Mouse (Mus musculus): ENCODE data around the gene Hspb9. TPM values are rescaled to one million over a fixed set of nuclear protein-coding genes. Genes with fewer than 3 reads are reported as not detected.

Gene Hspb9
- polyA plus RNA-seq, 1 experiment from 2014 or later = 0.27 TPM

- peaks cover 73% of the 10 kb centered on the region for H3K27me3 ChIP-seq (replicated peaks; ENCODE audit: control insufficient read depth, insufficient read depth, low read length)
- no peak overlapping the region for H3K4me3 ChIP-seq (ENCODE audit: low read depth, low read length)
- WGBS = 53% methylated on average over 6 of the region's 6 CpGs
- H3K9ac ChIP-seq (ENCODE audit: low read depth, low read length) = no peak overlapping the region
- no peak for DNase-seq (ENCODE audit: low spot score)
- H3K4me1 ChIP-seq (replicated peaks; ENCODE audit: control insufficient read depth, insufficient read depth, low read length) = peaks cover 10% of the 10 kb centered on the region
- no peak overlapping the region for H3K4me2 ChIP-seq
- ATAC-seq (replicated peaks; ENCODE audit: low FRiP score) = no peak
- no peaks in the 10 kb centered on the region for H3K36me3 ChIP-seq (ENCODE audit: control insufficient read depth, insufficient read depth, low read length)
- H3K9me3 ChIP-seq (ENCODE audit: control insufficient read depth, low read length) = no peaks in the 10 kb centered on the region
- H3K27ac ChIP-seq (ENCODE audit: low read depth, low read length) = no peak overlapping the region
Measured at GRCm38 (mm10) chr11:100756476-100756875, 42.8 kb downstream of the Hspb9 start.

DNA sequence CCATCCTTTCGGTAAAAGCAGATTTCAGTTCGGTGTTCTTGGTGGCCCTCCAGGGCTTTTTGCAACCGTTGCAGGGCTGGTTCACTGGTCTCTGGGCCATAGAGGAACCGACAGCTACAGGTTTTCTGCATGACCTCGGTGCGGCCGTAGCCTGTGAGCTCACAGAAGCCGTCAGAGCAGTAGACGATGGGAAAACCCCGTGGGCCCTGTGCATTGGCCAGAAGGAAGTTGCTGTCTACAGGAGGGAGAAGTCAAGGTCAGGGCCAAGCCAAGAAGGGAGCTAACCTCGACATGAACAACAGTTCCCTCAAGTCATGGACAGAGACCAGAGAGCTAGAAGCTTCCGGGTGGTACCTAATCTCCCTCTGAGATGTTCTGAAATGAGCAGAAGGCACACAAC is 43.9 kb downstream of the Hspb9 start:
- Histone ChIP-seq H3K4me1 (replicated peaks; ENCODE audit: control insufficient read depth, insufficient read depth, low read length) (peaks cover 10% of the 10 kb centered on the region), H3K27me3 (replicated peaks; ENCODE audit: control insufficient read depth, insufficient read depth, low read length) (peaks cover 68% of the 10 kb centered on the region), H3K4me3 (ENCODE audit: low read depth, low read length) (no peak overlapping the region), H3K9me3 (ENCODE audit: control insufficient read depth, low read length) (no peaks in the 10 kb centered on the region), H3K4me2 (no peak overlapping the region), H3K9ac (ENCODE audit: low read depth, low read length) (no peak overlapping the region), H3K36me3 (ENCODE audit: control insufficient read depth, insufficient read depth, low read length) (no peaks in the 10 kb centered on the region), H3K27ac (ENCODE audit: low read depth, low read length) (no peak overlapping the region)
- 80% methylated on average over 12 of the region's 12 CpGs for WGBS
- ATAC-seq (replicated peaks; ENCODE audit: low FRiP score) (no peak), DNase-seq (ENCODE audit: low spot score) (no peak)

DNA sequence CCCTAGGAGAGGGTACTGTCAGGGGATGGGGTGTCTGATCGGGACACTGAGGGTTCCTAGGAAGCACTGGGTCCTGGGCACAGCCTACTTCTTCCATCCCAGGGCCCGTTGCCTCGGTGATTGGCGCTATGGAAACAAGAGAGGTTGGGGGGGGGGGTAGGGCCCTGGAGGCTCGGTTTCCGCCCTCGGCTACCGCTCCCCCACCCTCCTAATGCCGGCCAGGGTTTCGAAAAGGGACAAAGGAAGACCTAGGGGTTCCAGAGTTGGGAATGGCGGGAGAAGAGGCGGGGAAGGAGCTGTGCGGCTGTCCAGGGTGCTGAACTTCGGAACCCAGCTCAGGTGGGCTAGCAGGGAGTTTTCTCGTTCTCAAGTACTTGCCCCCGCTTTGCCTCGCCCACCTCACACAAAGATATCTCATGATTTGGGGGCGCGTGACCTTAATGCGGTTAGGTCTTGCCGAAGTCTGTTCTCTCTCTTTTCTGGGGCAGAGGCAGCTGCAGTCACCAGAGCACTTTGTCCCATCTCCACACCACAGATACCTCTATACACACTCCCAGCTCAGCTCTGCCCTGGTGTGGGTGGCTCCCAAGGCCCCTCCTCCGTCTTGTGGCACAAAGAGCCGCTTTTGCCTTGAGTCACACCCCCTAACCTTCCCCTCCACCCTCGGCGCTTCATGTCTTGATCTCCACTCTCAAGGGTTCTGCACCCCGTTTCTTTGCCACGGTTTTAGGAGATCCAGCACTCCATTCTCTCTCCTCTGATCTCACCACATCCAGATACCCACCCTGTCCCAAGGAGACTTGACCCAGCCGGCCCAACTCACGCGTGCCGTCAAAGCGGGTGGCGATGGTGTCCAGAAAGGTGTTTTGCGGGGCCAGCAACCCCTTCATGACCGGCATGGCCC is 45.3 kb downstream of the Hspb9 start:
- WGBS = 2% methylated on average over 35 of the region's 35 CpGs
- Histone ChIP-seq H3K27me3 (replicated peaks; ENCODE audit: control insufficient read depth, insufficient read depth, low read length) (peaks cover 66% of the 10 kb centered on the region), H3K9ac (ENCODE audit: low read depth, low read length) (no peak overlapping the region), H3K27ac (ENCODE audit: low read depth, low read length) (no peak overlapping the region), H3K36me3 (ENCODE audit: control insufficient read depth, insufficient read depth, low read length) (no peaks in the 10 kb centered on the region), H3K9me3 (ENCODE audit: control insufficient read depth, low read length) (no peaks in the 10 kb centered on the region), H3K4me1 (replicated peaks; ENCODE audit: control insufficient read depth, insufficient read depth, low read length) (peaks cover 10% of the 10 kb centered on the region), H3K4me2 (peak overlapping the region; percentile 79), H3K4me3 (ENCODE audit: low read depth, low read length) (peak overlapping the region; percentile 44)
- ATAC-seq (replicated peaks; ENCODE audit: low FRiP score) = 0 out of 2 replicates have a peak, but pooled peaks have one; percentile 33
- DNase-seq (ENCODE audit: low spot score) = peak; percentile 75

DNA sequence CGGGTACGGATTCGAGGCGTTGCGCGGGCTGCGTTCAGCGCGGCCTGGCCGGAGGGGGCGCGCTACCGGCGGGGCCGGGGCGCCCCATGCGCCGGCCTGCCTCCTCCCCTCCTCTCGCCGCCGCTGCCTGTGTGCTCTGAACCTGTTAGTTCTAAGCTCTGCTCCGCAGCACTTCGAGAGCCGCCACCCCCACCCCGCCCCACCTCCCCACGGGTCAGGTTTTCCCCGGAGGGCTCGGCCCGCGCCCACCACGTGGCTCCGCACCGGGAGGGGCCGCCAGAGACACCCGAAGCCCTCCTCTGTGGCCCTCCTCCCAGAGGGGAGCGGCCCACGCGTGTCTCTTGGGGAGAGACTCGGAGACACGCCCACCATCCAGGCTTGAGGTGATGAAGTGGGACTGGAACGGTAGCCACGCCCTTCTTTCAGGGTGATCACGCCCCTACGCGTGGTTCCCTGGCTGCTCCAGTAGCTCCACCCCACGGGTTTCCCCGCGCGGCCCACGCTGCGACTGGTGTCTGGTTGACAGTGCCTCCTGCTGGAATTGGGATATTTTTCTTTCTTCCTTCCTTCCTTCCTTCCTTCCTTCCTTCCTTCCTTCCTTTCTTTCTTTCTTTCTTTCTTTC is 46.1 kb downstream of the Hspb9 start, which contains the start of gene Kcnh4:
TSS of gene Kcnh4 (minus strand) at position 332 of the 623 bp plus-strand sequence.
- ATAC-seq (replicated peaks; ENCODE audit: low FRiP score) (no peak), DNase-seq (ENCODE audit: low spot score) (no peak)
- Histone ChIP-seq H3K27ac (ENCODE audit: low read depth, low read length) (no peak within 1 kb of the TSS), H3K36me3 (ENCODE audit: control insufficient read depth, insufficient read depth, low read length) (no peaks in the 10 kb centered on the region), H3K4me1 (replicated peaks; ENCODE audit: control insufficient read depth, insufficient read depth, low read length) (peaks cover 10% of the 10 kb centered on the region), H3K9ac (ENCODE audit: low read depth, low read length) (no peak within 1 kb of the TSS), H3K27me3 (replicated peaks; ENCODE audit: control insufficient read depth, insufficient read depth, low read length) (peaks cover 58% of the 10 kb centered on the region), H3K9me3 (ENCODE audit: control insufficient read depth, low read length) (no peaks in the 10 kb centered on the region), H3K4me3 (ENCODE audit: low read depth, low read length) (peak within 1 kb of the TSS; percentile 44), H3K4me2 (peak within 1 kb of the TSS; percentile 79)
- WGBS = 2% methylated on average over 48 of the region's 51 CpGs

GRCm38 (mm10) chr11:100761547-100762045 is 47.9 kb downstream of the Hspb9 start:
- Histone ChIP-seq H3K27ac (ENCODE audit: low read depth, low read length) (no peak overlapping the region), H3K27me3 (replicated peaks; ENCODE audit: control insufficient read depth, insufficient read depth, low read length) (peaks cover 45% of the 10 kb centered on the region), H3K4me2 (peak overlapping the region; percentile 76), H3K4me1 (replicated peaks; ENCODE audit: control insufficient read depth, insufficient read depth, low read length) (peaks cover 10% of the 10 kb centered on the region), H3K9ac (ENCODE audit: low read depth, low read length) (peak overlapping the region; percentile 23; the same call in 1 of the 2 replicates), H3K36me3 (ENCODE audit: control insufficient read depth, insufficient read depth, low read length) (no peaks in the 10 kb centered on the region), H3K4me3 (ENCODE audit: low read depth, low read length) (peak overlapping the region; percentile 53), H3K9me3 (ENCODE audit: control insufficient read depth, low read length) (no peaks in the 10 kb centered on the region)
- DNase-seq (ENCODE audit: low spot score) (peak; percentile 90), ATAC-seq (replicated peaks; ENCODE audit: low FRiP score) (peak; percentile 64; the same call in 1 of the 2 replicates)
- under 1% methylated on average over 27 of the region's 27 CpGs for WGBS

GRCm38 (mm10) chr11:100762831-100763230 is 49.2 kb downstream of the Hspb9 start, which contains the start of gene Hcrt:
TSS of gene Hcrt (minus strand) at chr11:100762931.
- ATAC-seq (replicated peaks; ENCODE audit: low FRiP score) = no peak
- no peaks in the 10 kb centered on the region for H3K36me3 ChIP-seq (ENCODE audit: control insufficient read depth, insufficient read depth, low read length)
- H3K4me3 ChIP-seq (ENCODE audit: low read depth, low read length) = peak within 1 kb of the TSS; percentile 53
- no peak for DNase-seq (ENCODE audit: low spot score)
- H3K9ac ChIP-seq (ENCODE audit: low read depth, low read length) = peak within 1 kb of the TSS; percentile 23; the same call in 1 of the 2 replicates
- H3K27ac ChIP-seq (ENCODE audit: low read depth, low read length) = no peak within 1 kb of the TSS
- H3K4me2 ChIP-seq = peak within 1 kb of the TSS; percentile 76
- no peaks in the 10 kb centered on the region for H3K9me3 ChIP-seq (ENCODE audit: control insufficient read depth, low read length)
- 69% methylated on average over 7 of the region's 7 CpGs for WGBS
- H3K27me3 ChIP-seq (replicated peaks; ENCODE audit: control insufficient read depth, insufficient read depth, low read length) = peaks cover 33% of the 10 kb centered on the region
- peaks cover 10% of the 10 kb centered on the region for H3K4me1 ChIP-seq (replicated peaks; ENCODE audit: control insufficient read depth, insufficient read depth, low read length)

Other genes with a start within 250 kb of the Hspb9 start
- 6.3 and 6.7 TPM in 2 replicates for gene Klhl11, start 241.1 kb upstream of the Hspb9 start, polyA plus RNA-seq (2014; fragmentation: Nextera tagmentation; extraction: Ambion mirVana)
- gene Acly, start 185.8 kb upstream of the Hspb9 start, polyA plus RNA-seq (2014; fragmentation: Nextera tagmentation; extraction: Ambion mirVana) = 159 and 194 TPM in 2 replicates
- gene Ttc25, start 168.2 kb upstream of the Hspb9 start, polyA plus RNA-seq (2014; fragmentation: Nextera tagmentation; extraction: Ambion mirVana) = 0.18 and 0.26 TPM in 2 replicates
- 19.4 and 19.7 TPM in 2 replicates for gene Cnp, start 138.9 kb upstream of the Hspb9 start, polyA plus RNA-seq (2014; fragmentation: Nextera tagmentation; extraction: Ambion mirVana)
- gene Nkiras2, start 94.6 kb upstream of the Hspb9 start, polyA plus RNA-seq (2014; fragmentation: Nextera tagmentation; extraction: Ambion mirVana) = 35.4 and 36.5 TPM in 2 replicates
- 70.6 and 70.8 TPM in 2 replicates for gene Dnajc7, start 93.7 kb upstream of the Hspb9 start, polyA plus RNA-seq (2014; fragmentation: Nextera tagmentation; extraction: Ambion mirVana)
- gene Zfp385c, start 21.4 kb upstream of the Hspb9 start, polyA plus RNA-seq (2014; fragmentation: Nextera tagmentation; extraction: Ambion mirVana) = not detected in 2 replicates
- gene Dhx58, start 9.6 kb upstream of the Hspb9 start, polyA plus RNA-seq (2014; fragmentation: Nextera tagmentation; extraction: Ambion mirVana) = 2.5 and 3.7 TPM in 2 replicates
- gene Kat2a, start 1.4 kb upstream of the Hspb9 start, polyA plus RNA-seq (2014; fragmentation: Nextera tagmentation; extraction: Ambion mirVana) = 66.3 and 75.7 TPM in 2 replicates
- gene Rab5c, start 24.4 kb downstream of the Hspb9 start, polyA plus RNA-seq (2014; fragmentation: Nextera tagmentation; extraction: Ambion mirVana) = 51.2 TPM in 2 replicates
- not detected in 2 replicates for gene Kcnh4, start 46.1 kb downstream of the Hspb9 start, polyA plus RNA-seq (2014; fragmentation: Nextera tagmentation; extraction: Ambion mirVana)
- gene Hcrt, start 49.1 kb downstream of the Hspb9 start, polyA plus RNA-seq (2014; fragmentation: Nextera tagmentation; extraction: Ambion mirVana) = not detected in 2 replicates
- 3.1 and 3.8 TPM in 2 replicates for gene Ghdc, start 57.1 kb downstream of the Hspb9 start, polyA plus RNA-seq (2014; fragmentation: Nextera tagmentation; extraction: Ambion mirVana)
- 46.0 and 50.1 TPM in 2 replicates for gene Stat5b, start 136.9 kb downstream of the Hspb9 start, polyA plus RNA-seq (2014; fragmentation: Nextera tagmentation; extraction: Ambion mirVana)
- gene Stat5a, start 145.5 kb downstream of the Hspb9 start, polyA plus RNA-seq (2014; fragmentation: Nextera tagmentation; extraction: Ambion mirVana) = 26.3 and 27.8 TPM in 2 replicates
- gene Stat3, start 225.7 kb downstream of the Hspb9 start, polyA plus RNA-seq (2014; fragmentation: Nextera tagmentation; extraction: Ambion mirVana) = 52.9 and 57.3 TPM in 2 replicates